Mouse (Mus musculus): ENCODE data around the gene Rplp1.

DNA sequence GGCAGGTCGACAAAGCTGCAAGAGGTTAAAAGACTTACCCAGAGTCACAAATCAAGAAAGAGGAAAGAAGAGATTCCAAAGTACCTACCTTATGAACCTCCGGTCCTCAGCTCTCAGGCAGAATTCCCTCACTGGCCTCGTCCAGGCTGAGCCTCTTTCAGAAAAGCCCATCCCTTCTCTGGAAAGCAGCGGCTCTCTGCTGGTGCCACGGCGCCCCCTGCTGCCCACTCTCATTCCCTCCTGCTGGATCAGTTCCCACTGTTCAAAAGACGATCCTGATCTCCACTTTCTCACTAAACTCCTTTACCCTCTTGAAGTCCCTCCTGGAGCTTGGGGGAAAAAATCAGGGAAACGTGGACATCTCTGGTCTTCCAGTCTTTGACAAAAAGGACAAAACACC is 15.9 kb downstream of the Rplp1 start:
- TF ChIP-seq CTCF (IDR thresholded peaks at IDR 0.05; ENCODE audit: extremely low read depth, insufficient read length, insufficient replicate concordance, low read depth, low read length), result peak; percentile 83
- TF ChIP-seq POLR2A (IDR thresholded peaks at IDR 0.05; ENCODE audit: low read depth, low read length), result no peak
